Mouse (Mus musculus) liver, embryonic 14.5 days (tissue): ENCODE data around the gene Gm4302.
"Not testable (repeated sequence)": the region's sequence is repeated elsewhere in the genome, so short reads cannot be mapped to it uniquely, and the experiment has no call there.

ENCODE experiments used
- CTCF ChIP-seq: IDR thresholded peaks from 2 replicates; pipeline ENCODE4 v1.5.1; 2016; ENCODE audit warnings: antibody characterized with exemption, low read depth, control low read depth
- EP300 ChIP-seq: IDR thresholded peaks from 2 replicates; pipeline ENCODE4 v1.6.1; 2016; ENCODE audit warnings: antibody characterized with exemption, low read depth

DNA sequence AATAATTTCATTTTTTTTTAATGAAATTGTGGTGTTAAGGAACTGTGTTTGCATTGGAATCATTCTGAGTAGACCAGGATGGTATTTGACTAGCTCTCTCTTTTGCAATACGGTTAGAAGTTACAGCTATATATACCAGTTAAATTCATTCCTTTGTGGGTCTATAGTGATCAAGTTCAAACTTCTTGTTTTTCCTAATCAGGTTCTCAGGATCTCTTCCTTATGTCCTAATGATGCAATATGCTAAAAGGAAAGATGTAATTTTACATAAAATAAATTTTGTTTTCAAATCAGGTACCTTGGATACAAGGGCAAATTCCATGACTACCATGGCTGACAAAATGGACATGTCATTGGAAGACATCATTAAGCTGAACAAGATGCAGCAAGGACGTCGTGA is at the start of gene Gm4302:
- not testable (repeated sequence) for TF ChIP-seq EP300, CTCF
